Mouse (Mus musculus): ENCODE measurements around the gene Dhx32. TPM values are rescaled to one million over a fixed set of nuclear protein-coding genes. Genes with fewer than 3 reads are reported as not detected.

Gene Dhx32
- polyA plus RNA-seq, 1 experiment from 2014 or later: 36.9 TPM

DNA sequence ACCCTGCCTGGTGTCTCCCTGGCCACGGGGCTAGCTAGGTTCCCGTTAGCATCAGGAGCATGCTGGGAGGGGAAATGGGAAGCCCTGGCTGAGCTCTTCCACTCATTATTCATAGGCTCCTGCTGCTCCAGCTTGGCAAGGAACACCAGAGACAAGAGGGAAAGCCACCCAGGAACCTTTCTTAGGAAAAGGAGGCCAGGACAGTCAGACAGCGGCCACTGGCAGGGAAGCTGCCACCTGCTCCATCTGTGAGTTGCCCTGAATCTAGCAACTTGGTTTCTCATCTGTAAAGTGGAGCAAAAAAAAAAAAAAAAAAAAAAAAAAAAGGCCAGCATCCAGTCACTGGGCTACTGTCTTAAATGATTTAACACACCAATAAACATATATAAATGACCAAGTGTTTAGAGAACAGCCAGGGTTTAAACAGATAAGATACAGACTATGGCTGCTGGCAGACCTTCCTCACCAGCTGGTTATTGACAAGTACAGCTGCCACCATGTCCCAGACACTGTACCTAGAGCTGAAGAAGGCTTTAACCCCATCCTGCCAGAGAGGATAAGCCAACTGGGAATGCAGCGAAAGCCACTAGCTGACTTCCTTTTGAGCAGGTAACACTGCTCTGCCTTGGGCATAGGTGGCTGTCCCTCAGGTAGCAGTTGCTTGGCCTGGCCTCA is 50.4 kb downstream of the Dhx32 start:
- Histone ChIP-seq H3K27me3 (ENCODE audit: control insufficient read depth, insufficient read depth, low read length) (no peaks in the 10 kb centered on the region), H3K36me3 (replicated peaks; ENCODE audit: control insufficient read depth, insufficient read depth, low read depth, low read length) (no peaks in the 10 kb centered on the region), H3K9ac (replicated peaks; ENCODE audit: low read length) (no peak overlapping the region), H3K4me3 (ENCODE audit: low read depth, low read length) (no peak overlapping the region), H3K9me3 (replicated peaks; ENCODE audit: control insufficient read depth, low read length) (no peaks in the 10 kb centered on the region), H3K4me1 (ENCODE audit: control insufficient read depth, insufficient read depth, low read length) (no peaks in the 10 kb centered on the region), H3K27ac (replicated peaks; ENCODE audit: low read depth, low read length) (no peak overlapping the region), H3K4me2 (ENCODE audit: low read depth, low read length) (no peak overlapping the region)
- WGBS: 77% methylated on average over 4 of the region's 4 CpGs
- DNase-seq (ENCODE audit: low spot score): no peak
- no peak for ATAC-seq (replicated peaks; ENCODE audit: insufficient number of reproducible peaks, low FRiP score, low TSS enrichment, low read depth)

DNA sequence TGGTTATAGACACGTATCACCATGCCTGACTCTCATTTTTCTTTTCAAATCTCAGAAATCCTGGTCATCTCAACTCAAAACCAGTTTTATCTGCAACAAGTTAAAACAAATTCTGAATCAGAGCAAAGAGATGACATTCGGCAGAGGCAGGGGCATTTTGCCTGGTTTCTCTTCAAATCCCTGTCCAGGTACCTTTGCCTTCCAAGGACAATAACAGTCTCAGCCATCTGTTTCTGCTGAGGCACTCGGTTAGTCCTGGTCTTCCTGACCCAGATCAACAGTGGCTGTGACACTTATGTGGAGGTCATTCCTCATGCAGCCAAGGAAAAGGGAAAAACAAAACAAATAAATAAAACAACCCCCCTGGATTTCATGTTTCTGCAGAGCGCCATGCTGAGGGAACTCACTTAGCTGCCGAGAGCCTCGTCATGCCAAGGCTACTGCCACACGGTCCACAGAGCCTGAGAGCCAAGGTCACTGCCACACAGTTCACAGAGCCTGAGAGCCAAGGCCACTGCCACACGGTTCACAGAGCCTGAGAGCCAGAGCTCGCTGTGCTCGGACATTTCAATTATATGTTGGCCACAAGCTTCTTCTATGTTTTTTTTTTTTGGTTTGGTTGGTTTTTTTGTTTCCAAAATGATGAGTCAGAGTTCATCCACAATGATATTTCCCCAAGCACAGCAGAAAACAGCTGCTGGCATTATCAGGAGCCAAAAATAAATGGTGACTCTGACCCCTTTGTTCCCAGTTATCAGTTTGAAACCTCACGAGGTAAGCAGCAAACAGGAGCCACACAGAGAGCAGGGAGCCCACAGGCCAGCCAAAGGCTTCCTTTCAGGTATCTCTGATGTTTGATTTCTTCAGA is 52.0 kb downstream of the Dhx32 start:
- H3K4me1 ChIP-seq (ENCODE audit: control insufficient read depth, insufficient read depth, low read length): no peaks in the 10 kb centered on the region
- ATAC-seq (replicated peaks; ENCODE audit: insufficient number of reproducible peaks, low FRiP score, low TSS enrichment, low read depth): no peak
- H3K4me3 ChIP-seq (ENCODE audit: low read depth, low read length): no peak overlapping the region
- H3K9me3 ChIP-seq (replicated peaks; ENCODE audit: control insufficient read depth, low read length): no peaks in the 10 kb centered on the region
- H3K9ac ChIP-seq (replicated peaks; ENCODE audit: low read length): no peak overlapping the region
- no peak for DNase-seq (ENCODE audit: low spot score)
- no peak overlapping the region for H3K27ac ChIP-seq (replicated peaks; ENCODE audit: low read depth, low read length)
- no peak overlapping the region for H3K4me2 ChIP-seq (ENCODE audit: low read depth, low read length)
- H3K36me3 ChIP-seq (replicated peaks; ENCODE audit: control insufficient read depth, insufficient read depth, low read depth, low read length): no peaks in the 10 kb centered on the region
- 85% methylated on average over 11 of the region's 11 CpGs for WGBS
- H3K27me3 ChIP-seq (ENCODE audit: control insufficient read depth, insufficient read depth, low read length): no peaks in the 10 kb centered on the region

DNA sequence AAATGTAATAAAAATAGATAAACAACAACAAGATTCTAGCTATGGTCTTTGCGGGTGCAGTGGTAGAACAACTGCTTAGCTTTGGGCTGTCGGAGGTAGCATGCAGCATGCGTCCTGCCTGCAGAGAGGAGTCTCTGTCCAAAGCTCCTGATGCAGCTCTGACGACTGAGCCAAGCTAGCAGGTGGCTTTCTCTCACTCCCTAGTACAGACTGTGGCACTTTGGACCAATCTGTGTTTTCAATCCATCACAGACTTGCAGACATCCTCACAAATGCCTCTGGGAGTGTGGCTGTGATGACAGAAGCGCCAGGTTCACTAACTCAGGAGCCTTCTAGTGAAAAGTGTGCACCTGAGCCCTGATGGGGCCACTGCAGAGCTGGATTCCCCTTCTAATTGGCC is 53.2 kb downstream of the Dhx32 start:
- no peak for ATAC-seq (replicated peaks; ENCODE audit: insufficient number of reproducible peaks, low FRiP score, low TSS enrichment, low read depth)
- DNase-seq (ENCODE audit: low spot score): no peak
- Histone ChIP-seq H3K4me3 (ENCODE audit: low read depth, low read length) (no peak overlapping the region), H3K9me3 (replicated peaks; ENCODE audit: control insufficient read depth, low read length) (no peaks in the 10 kb centered on the region), H3K4me1 (ENCODE audit: control insufficient read depth, insufficient read depth, low read length) (no peaks in the 10 kb centered on the region), H3K36me3 (replicated peaks; ENCODE audit: control insufficient read depth, insufficient read depth, low read depth, low read length) (no peaks in the 10 kb centered on the region), H3K9ac (replicated peaks; ENCODE audit: low read length) (no peak overlapping the region), H3K27me3 (ENCODE audit: control insufficient read depth, insufficient read depth, low read length) (no peaks in the 10 kb centered on the region), H3K4me2 (ENCODE audit: low read depth, low read length) (no peak overlapping the region), H3K27ac (replicated peaks; ENCODE audit: low read depth, low read length) (no peak overlapping the region)
- 77% methylated on average over 5 of the region's 5 CpGs for WGBS

DNA sequence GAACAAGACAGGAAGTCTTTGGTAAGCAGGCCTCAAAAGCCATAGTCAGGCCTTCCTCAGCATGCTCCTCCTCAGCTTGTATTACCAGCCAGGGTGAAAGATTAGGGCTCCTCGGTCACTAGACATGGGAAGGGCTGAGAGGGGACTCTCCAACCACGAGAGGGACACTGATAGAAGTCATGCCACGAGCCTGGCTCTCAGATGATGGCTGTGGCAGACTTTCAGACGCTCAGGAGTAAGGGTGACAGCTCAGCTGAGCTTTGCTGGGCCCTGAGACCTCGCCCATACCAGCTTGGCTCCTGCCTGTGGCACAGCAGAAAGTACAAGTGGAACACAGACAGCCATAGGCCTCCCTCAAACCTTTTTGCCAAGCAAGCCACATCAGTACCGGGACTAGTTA is 55.5 kb downstream of the Dhx32 start:
- Histone ChIP-seq H3K4me3 (ENCODE audit: low read depth, low read length) (no peak overlapping the region), H3K27me3 (ENCODE audit: control insufficient read depth, insufficient read depth, low read length) (no peaks in the 10 kb centered on the region), H3K4me2 (ENCODE audit: low read depth, low read length) (no peak overlapping the region), H3K9me3 (replicated peaks; ENCODE audit: control insufficient read depth, low read length) (no peaks in the 10 kb centered on the region), H3K36me3 (replicated peaks; ENCODE audit: control insufficient read depth, insufficient read depth, low read depth, low read length) (no peaks in the 10 kb centered on the region; the same call in 1 of the 2 replicates), H3K27ac (replicated peaks; ENCODE audit: low read depth, low read length) (no peak overlapping the region), H3K9ac (replicated peaks; ENCODE audit: low read length) (no peak overlapping the region), H3K4me1 (ENCODE audit: control insufficient read depth, insufficient read depth, low read length) (no peaks in the 10 kb centered on the region)
- WGBS: 78% methylated on average over 6 of the region's 6 CpGs
- no peak for DNase-seq (ENCODE audit: low spot score)
- ATAC-seq (replicated peaks; ENCODE audit: insufficient number of reproducible peaks, low FRiP score, low TSS enrichment, low read depth): no peak

DNA sequence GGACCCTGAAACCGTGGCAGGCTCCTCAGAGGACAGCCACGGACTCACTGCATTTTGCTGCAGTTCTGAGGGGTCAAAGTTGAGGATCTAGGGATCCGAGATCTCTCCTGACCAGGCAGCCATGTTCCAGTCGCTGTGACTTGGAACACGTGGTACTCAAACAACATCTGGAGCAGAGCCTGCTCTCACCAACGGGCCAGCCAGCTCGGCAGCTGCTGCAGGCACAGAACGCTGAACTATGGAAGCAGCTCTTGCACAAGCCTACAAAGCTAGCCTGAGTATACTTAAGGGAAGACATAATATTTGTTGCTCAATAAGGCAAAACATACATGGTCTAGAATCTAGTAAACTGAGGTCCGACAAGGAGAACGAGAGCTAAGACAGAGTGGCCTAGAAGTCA is 57.0 kb downstream of the Dhx32 start:
- no peaks in the 10 kb centered on the region for H3K4me1 ChIP-seq (ENCODE audit: control insufficient read depth, insufficient read depth, low read length)
- no peak overlapping the region for H3K4me2 ChIP-seq (ENCODE audit: low read depth, low read length)
- WGBS: 80% methylated on average over 10 of the region's 10 CpGs
- no peaks in the 10 kb centered on the region; the same call in 1 of the 2 replicates for H3K36me3 ChIP-seq (replicated peaks; ENCODE audit: control insufficient read depth, insufficient read depth, low read depth, low read length)
- no peak for ATAC-seq (replicated peaks; ENCODE audit: insufficient number of reproducible peaks, low FRiP score, low TSS enrichment, low read depth)
- H3K4me3 ChIP-seq (ENCODE audit: low read depth, low read length): no peak overlapping the region
- no peaks in the 10 kb centered on the region for H3K27me3 ChIP-seq (ENCODE audit: control insufficient read depth, insufficient read depth, low read length)
- H3K9ac ChIP-seq (replicated peaks; ENCODE audit: low read length): no peak overlapping the region
- DNase-seq (ENCODE audit: low spot score): no peak
- no peaks in the 10 kb centered on the region for H3K9me3 ChIP-seq (replicated peaks; ENCODE audit: control insufficient read depth, low read length)
- no peak overlapping the region for H3K27ac ChIP-seq (replicated peaks; ENCODE audit: low read depth, low read length)

DNA sequence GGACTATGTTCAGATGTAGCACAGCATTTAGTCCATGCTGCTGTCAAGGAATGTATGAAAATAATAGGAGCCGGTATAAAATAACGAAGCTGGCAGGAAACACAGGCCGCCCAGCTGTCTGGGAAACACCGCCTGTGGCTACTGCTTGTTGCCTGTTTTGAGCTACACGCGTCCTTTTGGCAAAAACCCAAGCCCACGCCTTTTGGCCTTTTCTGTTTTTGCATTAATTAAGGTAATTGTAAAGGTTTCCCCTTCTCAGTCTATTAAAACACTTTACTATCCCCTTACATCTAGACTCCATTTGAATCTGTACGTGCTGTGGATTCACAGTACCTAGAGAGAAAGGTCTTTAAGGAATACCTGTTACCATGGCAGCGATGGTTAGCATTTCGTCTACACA is 57.7 kb downstream of the Dhx32 start:
- H3K27me3 ChIP-seq (ENCODE audit: control insufficient read depth, insufficient read depth, low read length): no peaks in the 10 kb centered on the region
- H3K27ac ChIP-seq (replicated peaks; ENCODE audit: low read depth, low read length): no peak overlapping the region
- peaks cover 4% of the 10 kb centered on the region for H3K36me3 ChIP-seq (replicated peaks; ENCODE audit: control insufficient read depth, insufficient read depth, low read depth, low read length)
- H3K4me3 ChIP-seq (ENCODE audit: low read depth, low read length): no peak overlapping the region
- H3K9ac ChIP-seq (replicated peaks; ENCODE audit: low read length): no peak overlapping the region
- ATAC-seq (replicated peaks; ENCODE audit: insufficient number of reproducible peaks, low FRiP score, low TSS enrichment, low read depth) (no peak), DNase-seq (ENCODE audit: low spot score) (no peak)
- H3K9me3 ChIP-seq (replicated peaks; ENCODE audit: control insufficient read depth, low read length): no peaks in the 10 kb centered on the region
- H3K4me2 ChIP-seq (ENCODE audit: low read depth, low read length): no peak overlapping the region
- 86% methylated on average over 10 of the region's 10 CpGs for WGBS
- H3K4me1 ChIP-seq (ENCODE audit: control insufficient read depth, insufficient read depth, low read length): no peaks in the 10 kb centered on the region

DNA sequence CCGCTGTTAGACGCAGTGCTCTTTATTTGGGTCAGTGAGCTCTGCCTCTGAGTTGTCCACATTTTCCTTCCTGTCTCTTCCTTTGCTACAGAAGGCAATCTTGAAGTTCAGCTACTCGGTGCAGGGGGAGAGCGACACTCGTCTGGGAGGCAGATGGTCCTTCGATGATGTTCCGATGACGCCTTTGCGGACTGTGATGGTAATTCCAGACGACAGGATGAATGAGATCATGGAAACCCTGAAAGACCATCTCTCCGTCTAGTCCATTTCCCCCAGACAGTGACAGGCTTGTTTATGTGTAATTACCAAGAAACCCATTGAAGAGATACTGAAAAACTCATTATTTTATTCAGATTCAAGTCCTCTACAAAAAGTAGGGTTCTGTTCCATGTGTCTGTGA is 61.9 kb downstream of the Dhx32 start:
- no peaks in the 10 kb centered on the region for H3K9me3 ChIP-seq (replicated peaks; ENCODE audit: control insufficient read depth, low read length)
- H3K9ac ChIP-seq (replicated peaks; ENCODE audit: low read length): no peak overlapping the region
- H3K4me2 ChIP-seq (ENCODE audit: low read depth, low read length): no peak overlapping the region
- ATAC-seq (replicated peaks; ENCODE audit: insufficient number of reproducible peaks, low FRiP score, low TSS enrichment, low read depth) (no peak), DNase-seq (ENCODE audit: low spot score) (no peak)
- peaks cover 13% of the 10 kb centered on the region for H3K36me3 ChIP-seq (replicated peaks; ENCODE audit: control insufficient read depth, insufficient read depth, low read depth, low read length)
- WGBS: 88% methylated on average over 11 of the region's 11 CpGs
- H3K4me1 ChIP-seq (ENCODE audit: control insufficient read depth, insufficient read depth, low read length): no peaks in the 10 kb centered on the region
- H3K27ac ChIP-seq (replicated peaks; ENCODE audit: low read depth, low read length): no peak overlapping the region
- H3K4me3 ChIP-seq (ENCODE audit: low read depth, low read length): no peak overlapping the region
- no peaks in the 10 kb centered on the region for H3K27me3 ChIP-seq (ENCODE audit: control insufficient read depth, insufficient read depth, low read length)

DNA sequence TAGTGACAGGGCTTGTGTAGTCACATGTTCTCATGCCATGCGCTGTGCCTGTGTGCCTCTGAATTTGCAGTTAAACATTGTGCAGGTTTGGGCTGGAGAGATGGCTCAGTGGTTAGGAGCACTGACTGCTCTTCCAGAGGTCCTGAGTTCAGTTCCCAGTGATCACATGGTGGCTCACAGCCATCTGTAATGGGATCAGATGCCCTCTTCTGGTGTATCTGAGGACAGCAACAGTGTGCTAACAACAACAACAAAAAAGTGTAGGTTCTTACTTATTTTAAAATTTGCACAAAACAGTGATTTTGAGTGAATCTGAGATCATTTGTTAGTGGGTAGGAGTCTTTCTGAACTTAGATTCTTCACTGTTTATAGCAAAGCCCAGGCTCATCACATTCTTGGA is 63.9 kb downstream of the Dhx32 start:
- Histone ChIP-seq H3K9me3 (replicated peaks; ENCODE audit: control insufficient read depth, low read length) (no peaks in the 10 kb centered on the region), H3K36me3 (replicated peaks; ENCODE audit: control insufficient read depth, insufficient read depth, low read depth, low read length) (peaks cover 20% of the 10 kb centered on the region), H3K27me3 (ENCODE audit: control insufficient read depth, insufficient read depth, low read length) (no peaks in the 10 kb centered on the region), H3K4me3 (ENCODE audit: low read depth, low read length) (no peak overlapping the region), H3K27ac (replicated peaks; ENCODE audit: low read depth, low read length) (no peak overlapping the region), H3K9ac (replicated peaks; ENCODE audit: low read length) (no peak overlapping the region), H3K4me1 (ENCODE audit: control insufficient read depth, insufficient read depth, low read length) (no peaks in the 10 kb centered on the region), H3K4me2 (ENCODE audit: low read depth, low read length) (no peak overlapping the region)
- WGBS: 88% methylated on average over 1 of the region's 1 CpGs
- no peak for ATAC-seq (replicated peaks; ENCODE audit: insufficient number of reproducible peaks, low FRiP score, low TSS enrichment, low read depth)
- DNase-seq (ENCODE audit: low spot score): no peak
